In genomic region chr9:79912971-79913370, GRCm38 (mm10) we compare ENCODE assay signal across 17 mouse cellular contexts.
"Had no signal": no experiment of that assay in that cellular context is flagged by ENCODE, and none has a peak within 500 bp of the region (broad histone marks: within the 10 kb centered on the region; RNA-seq: fewer than 3 reads in every experiment).

No protein-coding gene starts in this region.

- H3K9ac ChIP-seq: liver, embryonic 15.5 days; liver, postnatal 0 days; lung, embryonic 15.5 days; midbrain, embryonic 13.5 days; midbrain, embryonic 15.5 days; neural tube, embryonic 12.5 days had no signal

- H3K27ac ChIP-seq: liver, embryonic 15.5 days; lung, embryonic 15.5 days; macrophage; midbrain, embryonic 13.5 days; midbrain, embryonic 15.5 days; neural tube, embryonic 12.5 days had no signal

- ATAC-seq: liver, postnatal 0 days; lung, postnatal 0 days; midbrain, embryonic 13.5 days; midbrain, embryonic 15.5 days had no signal

- H3K4me3 ChIP-seq: liver, embryonic 15.5 days; lung, embryonic 15.5 days; megakaryocyte, embryonic 14.5 days; midbrain, embryonic 13.5 days; midbrain, embryonic 15.5 days; neural tube, embryonic 12.5 days had no signal

- H3K36me3 ChIP-seq: liver, embryonic 15.5 days; midbrain, embryonic 13.5 days; midbrain, embryonic 15.5 days; neural tube, embryonic 12.5 days had no signal

- DNase-seq: liver, postnatal 0 days; lung, adult 2 months; lung, postnatal 14 days; lung, postnatal 36 days; right cerebral cortex, postnatal 14 days; thymus, adult 18-20 months; thymus, postnatal 14 days; thymus, postnatal 36 days had no signal

- H3K9me3 ChIP-seq: liver, embryonic 15.5 days; lung, embryonic 15.5 days; midbrain, embryonic 13.5 days; midbrain, embryonic 15.5 days had no signal

- H3K4me2 ChIP-seq: liver, embryonic 15.5 days; lung, embryonic 15.5 days; midbrain, embryonic 11.5 days; midbrain, embryonic 13.5 days; midbrain, embryonic 15.5 days; neural tube, embryonic 12.5 days had no signal

- H3K4me1 ChIP-seq: liver, embryonic 15.5 days; lung, embryonic 15.5 days; midbrain, embryonic 15.5 days; neural tube, embryonic 12.5 days had no signal

- H3K27me3 ChIP-seq: liver, embryonic 15.5 days; lung, embryonic 15.5 days; midbrain, embryonic 13.5 days; midbrain, embryonic 15.5 days; neural tube, embryonic 12.5 days had no signal
